Mouse (Mus musculus) gastrocnemius, postnatal 36 days (tissue): ENCODE data around the gene Olfr458. TPM values are rescaled to one million over a fixed set of nuclear protein-coding genes. Genes with fewer than 3 reads are reported as not detected.

Experiments
- total RNA-seq, 2 experiments: library from RNA; stranded (reverse); gene quantifications; 2 replicates each; pipeline ENCODE4 v1.2.3; 2021

Gene Olfr458
- total RNA-seq, 2 experiments from 2014 or later, result not detected

Other genes starting within 250 kb of the Olfr458 start
- not detected for gene Tas2r144, start 249.9 kb downstream of the Olfr458 start, total RNA-seq
- gene Gstk1, start 219.3 kb downstream of the Olfr458 start, total RNA-seq, result 10 to 100 TPM; 23.8 to 44.0 TPM
- gene Tmem139, start 203.2 kb downstream of the Olfr458 start, total RNA-seq, result under 1 TPM in 1 of 2 experiments, not detected in 1; 0.30 TPM
- 1 to 10 TPM; 5.3 to 5.5 TPM for gene Casp2, start 200.2 kb downstream of the Olfr458 start, total RNA-seq
- gene Clcn1, start 178.5 kb downstream of the Olfr458 start, total RNA-seq, result 100 to 1,000 TPM; 134 to 146 TPM
- gene Fam131b, start 140.6 kb downstream of the Olfr458 start, total RNA-seq, result under 1 TPM; 0.25 to 0.26 TPM
- 10 to 100 TPM; 21.9 to 26.6 TPM for gene Zyx, start 115.6 kb downstream of the Olfr458 start, total RNA-seq
- gene Epha1, start 91.9 kb downstream of the Olfr458 start, total RNA-seq, result under 1 TPM in 1 of 2 experiments, not detected in 1; 0.10 TPM
- not detected for gene Tas2r143, start 65.0 kb downstream of the Olfr458 start, total RNA-seq
- gene Tas2r135, start 59.8 kb downstream of the Olfr458 start, total RNA-seq, result under 1 TPM in 1 of 2 experiments, not detected in 1; 0.23 TPM
- gene Tas2r126, start 30.7 kb downstream of the Olfr458 start, total RNA-seq, result not detected
- not detected for gene Olfr457, start 11.1 kb upstream of the Olfr458 start, total RNA-seq
- gene Olfr456, start 22.0 kb upstream of the Olfr458 start, total RNA-seq, result not detected
- not detected for gene Olfr455, start 82.4 kb upstream of the Olfr458 start, total RNA-seq
- not detected for gene Tcaf3, start 132.5 kb upstream of the Olfr458 start, total RNA-seq
- 1 to 10 TPM; 2.3 TPM for gene Tcaf2, start 180.1 kb upstream of the Olfr458 start, total RNA-seq
- gene Tcaf1, start 244.9 kb upstream of the Olfr458 start, total RNA-seq, result 1 to 10 TPM; 5.9 to 6.3 TPM